Mouse (Mus musculus) kidney, postnatal 0 days (tissue): ENCODE measurements around the gene Ccdc180. TPM values are rescaled to one million over a fixed set of nuclear protein-coding genes. Genes with fewer than 3 reads are reported as not detected.

Experiments
- ATAC-seq: fragments of 200-750 bp; cut with Nextera tagmentation; replicated peaks from 2 replicates; pipeline ENCODE4 v1.8.0; 2017; ENCODE audit warnings: low read depth, moderate number of reproducible peaks, moderate TSS enrichment, moderate library complexity; ENCODE audit not compliant: low FRiP score
- DNase-seq: peaks from one replicate; pipeline ENCODE4 v3.0.0-alpha.2; 2016; ENCODE audit warnings: low spot score
- H3K27ac ChIP-seq: fragments of 300-500 bp; sonication (generic); 2 replicates; pipeline ENCODE4 v1.5.1; 2014; ENCODE audit warnings: mild to moderate bottlenecking
- H3K27me3 ChIP-seq: fragments of 300-500 bp; sonication (generic); 2 replicates; pipeline ENCODE4 v1.6.1; 2014; ENCODE audit warnings: low read length, mixed read lengths; ENCODE audit not compliant: insufficient read depth
- H3K36me3 ChIP-seq: fragments of 300-500 bp; sonication (generic); 2 replicates; pipeline ENCODE4 v1.6.1; 2014; ENCODE audit warnings: low read length, mixed read lengths; ENCODE audit not compliant: insufficient read depth
- H3K4me1 ChIP-seq: fragments of 300-500 bp; sonication (generic); replicated peaks from 2 replicates; pipeline ENCODE4 v1.6.1; 2014; ENCODE audit warnings: antibody characterized with exemption, low read length, mixed read lengths; ENCODE audit not compliant: insufficient read depth
- H3K4me2 ChIP-seq: fragments of 300-500 bp; sonication (generic); 2 replicates; pipeline ENCODE4 v1.6.1; 2014; ENCODE audit warnings: mild to moderate bottlenecking, low read length, moderate library complexity, mixed read lengths
- H3K4me3 ChIP-seq: fragments of 300-500 bp; sonication (generic); replicated peaks from 2 replicates; pipeline ENCODE4 v1.5.1; 2014; ENCODE audit warnings: low read depth, low read length
- H3K9ac ChIP-seq: fragments of 300-500 bp; sonication (generic); 2 replicates; pipeline ENCODE4 v1.6.1; 2014; ENCODE audit warnings: low read depth, low read length
- H3K9me3 ChIP-seq: fragments of 300-500 bp; sonication (generic); replicated peaks from 2 replicates; pipeline ENCODE4 v1.6.1; 2016; ENCODE audit warnings: low read length, inconsistent platforms, mixed read lengths
- CTCF ChIP-seq: IDR thresholded peaks from 2 replicates; pipeline ENCODE4 v1.5.1; 2016; ENCODE audit warnings: antibody characterized with exemption, low read depth, mild to moderate bottlenecking, moderate library complexity
- WGBS: fragments of 180-500 bp; shearing (Covaris S2); extraction: QIAGEN DNeasy Blood & Tissue Kit; methylation state at CpG from one replicate; pipeline ENCODE4 v1.1.7; 2014; 5-methylcytosine and 5-hydroxymethylcytosine counted together
- polyA plus RNA-seq: library from polyadenylated mRNA; unstranded; fragments of >200 nt; fragmentation: Nextera tagmentation; extraction: Ambion mirVana; gene quantifications from 2 replicates; pipeline ENCODE4 v1.2.1, GENCODE M21; 2015

The Ccdc180 gene
- polyA plus RNA-seq, 1 experiment from 2014 or later: 0.55 TPM

GRCm38 (mm10) chr4:45972951-45973350, 82.8 kb downstream of the Ccdc180 start:
- Histone ChIP-seq H3K4me3 (peak overlapping the region; percentile 90), H3K4me2 (peak overlapping the region; percentile 86), H3K4me1 (peaks cover 11% of the 10 kb centered on the region), H3K27me3 (no peaks in the 10 kb centered on the region), H3K9me3 (no peaks in the 10 kb centered on the region), H3K9ac (peak overlapping the region; percentile 85), H3K27ac (no peak overlapping the region; the same call in 1 of the 2 replicates), H3K36me3 (no peaks in the 10 kb centered on the region)
- 29% methylated on average over 9 of the region's 9 CpGs for WGBS
- ATAC-seq (0 out of 2 replicates have a peak, but pooled peaks have one; percentile 1), DNase-seq (no peak)
- no peak for TF ChIP-seq CTCF

GRCm38 (mm10) chr4:45976931-45977667, 87.0 kb downstream of the Ccdc180 start:
- Histone ChIP-seq H3K4me3 (no peak overlapping the region), H3K4me1 (peaks cover 8% of the 10 kb centered on the region; the same call in 1 of the 2 replicates), H3K27me3 (no peaks in the 10 kb centered on the region), H3K36me3 (no peaks in the 10 kb centered on the region), H3K9me3 (no peaks in the 10 kb centered on the region), H3K27ac (no peak overlapping the region), H3K4me2 (no peak overlapping the region), H3K9ac (no peak overlapping the region)
- WGBS: 73% methylated on average over 6 of the region's 6 CpGs
- DNase-seq (no peak), ATAC-seq (no peak)
- no peak for TF ChIP-seq CTCF

- no peak for DNase-seq
- Histone ChIP-seq H3K36me3 (no peaks in the 10 kb centered on the region), H3K9me3 (no peaks in the 10 kb centered on the region), H3K27ac (no peak overlapping the region), H3K9ac (no peak overlapping the region), H3K4me3 (no peak overlapping the region), H3K4me2 (no peak overlapping the region), H3K27me3 (no peaks in the 10 kb centered on the region), H3K4me1 (no peaks in the 10 kb centered on the region)
- no peak for ATAC-seq
- WGBS: 44% methylated on average over 2 of the region's 2 CpGs
- peak; percentile 5; the same call in 1 of the 2 replicates for TF ChIP-seq CTCF
Measured at GRCm38 (mm10) chr4:45979916-45980315, 89.8 kb downstream of the Ccdc180 start.

GRCm38 (mm10) chr4:45981054-45981453, 91.0 kb downstream of the Ccdc180 start:
- Histone ChIP-seq H3K4me2 (no peak overlapping the region), H3K27ac (no peak overlapping the region), H3K9ac (no peak overlapping the region), H3K9me3 (no peaks in the 10 kb centered on the region), H3K27me3 (no peaks in the 10 kb centered on the region), H3K4me3 (no peak overlapping the region), H3K4me1 (no peaks in the 10 kb centered on the region), H3K36me3 (no peaks in the 10 kb centered on the region)
- no peak for DNase-seq
- TF ChIP-seq CTCF: no peak
- ATAC-seq: no peak

- H3K4me2 ChIP-seq: no peak overlapping the region
- DNase-seq: peak; percentile 33
- 34% methylated on average over 6 of the region's 6 CpGs for WGBS
- no peak overlapping the region for H3K9ac ChIP-seq
- H3K4me1 ChIP-seq: no peaks in the 10 kb centered on the region
- H3K27me3 ChIP-seq: no peaks in the 10 kb centered on the region
- H3K4me3 ChIP-seq: no peak overlapping the region
- H3K27ac ChIP-seq: no peak overlapping the region
- no peaks in the 10 kb centered on the region for H3K9me3 ChIP-seq
- no peak for TF ChIP-seq CTCF
- ATAC-seq: no peak
- 0 out of 2 replicates have a peak, but pooled peaks cover 13% of the 10 kb centered on the region for H3K36me3 ChIP-seq
Measured at GRCm38 (mm10) chr4:45990427-45991135, 100.5 kb downstream of the Ccdc180 start.

GRCm38 (mm10) chr4:45998536-45998935, 108.4 kb downstream of the Ccdc180 start:
- Histone ChIP-seq H3K9ac (no peak overlapping the region), H3K4me1 (no peaks in the 10 kb centered on the region), H3K27ac (no peak overlapping the region), H3K4me2 (no peak overlapping the region), H3K27me3 (no peaks in the 10 kb centered on the region), H3K36me3 (peaks cover 21% of the 10 kb centered on the region), H3K9me3 (no peaks in the 10 kb centered on the region), H3K4me3 (no peak overlapping the region)
- DNase-seq (no peak), ATAC-seq (no peak)
- TF ChIP-seq CTCF: no peak
- WGBS: 81% methylated on average over 4 of the region's 4 CpGs

Other genes with a start within 250 kb of the Ccdc180 start
- 9.7 and 12.1 TPM in 2 replicates for gene Aldh1b1, start 91.3 kb upstream of the Ccdc180 start, polyA plus RNA-seq
- gene Igfbpl1, start 63.4 kb upstream of the Ccdc180 start, polyA plus RNA-seq: 0.04 TPM in 1 of 2 replicates, not detected in the other
- 1.5 and 1.9 TPM in 2 replicates for gene Stra6l, start 41.6 kb upstream of the Ccdc180 start, polyA plus RNA-seq
- 22.9 and 25.1 TPM in 2 replicates for gene Tdrd7, start 75.0 kb downstream of the Ccdc180 start, polyA plus RNA-seq
- 5.5 and 6.5 TPM in 2 replicates for gene Tmod1, start 148.6 kb downstream of the Ccdc180 start, polyA plus RNA-seq
- 48.2 and 53.9 TPM in 2 replicates for gene Ncbp1, start 248.3 kb downstream of the Ccdc180 start, polyA plus RNA-seq
- 23.5 and 25.7 TPM in 2 replicates for gene Tstd2, start 248.4 kb downstream of the Ccdc180 start, polyA plus RNA-seq